Mouse (Mus musculus): ENCODE measurements around the gene Mllt11.
A peak's percentile ranks its signal among the peaks of the same experiment; 100 is the strongest.

Gene Mllt11

DNA sequence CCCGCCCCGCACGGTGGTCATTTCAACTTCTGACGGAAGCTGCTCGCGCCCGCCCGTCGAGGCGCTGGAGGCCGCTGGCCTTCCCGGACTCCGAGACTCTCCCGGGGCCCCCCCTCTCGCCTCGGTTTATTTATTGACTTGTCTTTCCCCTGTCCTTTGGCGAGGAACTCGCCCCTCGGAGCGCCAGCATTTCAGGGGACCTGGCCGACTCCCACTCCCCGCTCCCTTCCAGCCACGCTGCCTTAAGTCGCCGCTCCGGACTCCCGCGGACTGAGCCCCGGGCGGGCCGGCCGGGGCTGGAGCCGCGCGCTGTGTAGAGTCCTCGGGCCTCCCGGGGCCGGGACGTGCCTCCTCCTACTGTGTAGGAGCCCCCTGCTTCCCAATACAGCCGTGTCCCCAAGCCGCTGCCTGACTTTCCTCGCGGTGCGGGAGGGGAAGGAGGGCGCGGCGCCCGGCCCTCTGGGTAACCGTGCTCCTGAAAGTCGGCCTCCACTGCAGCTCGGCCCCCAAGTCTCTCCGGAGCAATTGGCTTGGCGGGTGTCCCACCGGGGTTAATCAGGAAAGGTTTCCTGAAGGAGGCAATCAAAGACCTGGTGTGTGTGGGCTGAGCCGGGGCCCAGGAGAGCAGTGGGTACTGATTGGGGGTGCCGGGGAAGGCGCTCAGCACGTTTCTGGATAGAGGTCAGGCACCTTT lies 58.6 kb downstream of the Mllt11 start:
- peak in 1 of 2 experiments; percentile 36 for DNase-seq (ENCODE audit: low spot score in 2 of 2)

GRCm38 (mm10) chr3:95172526-95173255 lies 59.3 kb downstream of the Mllt11 start:
- peak in 1 of 2 experiments; percentile 19 for DNase-seq (ENCODE audit: low spot score in 2 of 2)

- DNase-seq (ENCODE audit: low spot score in 2 of 2) = no peak
Observed at GRCm38 (mm10) chr3:95171105-95171504, 60.9 kb downstream of the Mllt11 start.

DNA sequence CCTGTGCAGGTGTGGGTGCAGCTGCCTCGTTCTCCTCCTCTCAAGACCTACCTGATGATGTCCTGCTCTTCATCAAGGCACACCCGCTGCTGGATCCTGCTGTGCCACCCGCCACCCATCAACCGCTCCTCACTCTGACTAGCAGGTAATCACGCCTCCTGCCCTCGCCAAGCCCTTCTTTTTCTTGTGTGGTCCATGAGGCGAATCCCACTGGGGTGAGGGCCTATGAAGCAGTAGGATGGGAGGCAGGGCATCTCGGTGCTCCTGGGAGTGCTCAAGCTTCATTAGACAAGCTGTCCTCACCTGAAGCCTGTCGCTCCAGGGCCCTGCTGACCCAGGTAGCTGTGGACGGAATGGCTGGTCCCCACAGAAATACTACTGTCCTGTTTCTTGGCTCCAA lies 62.0 kb downstream of the Mllt11 start:
- DNase-seq (ENCODE audit: low spot score in 2 of 2) = no peak
